Mouse (Mus musculus): ENCODE results near the gene Lbhd2. TPM values are rescaled to one million over a fixed set of nuclear protein-coding genes. Genes with fewer than 3 reads are reported as not detected.

Lbhd2 gene
- polyA plus RNA-seq, 1 experiment = 0.72 TPM

DNA sequence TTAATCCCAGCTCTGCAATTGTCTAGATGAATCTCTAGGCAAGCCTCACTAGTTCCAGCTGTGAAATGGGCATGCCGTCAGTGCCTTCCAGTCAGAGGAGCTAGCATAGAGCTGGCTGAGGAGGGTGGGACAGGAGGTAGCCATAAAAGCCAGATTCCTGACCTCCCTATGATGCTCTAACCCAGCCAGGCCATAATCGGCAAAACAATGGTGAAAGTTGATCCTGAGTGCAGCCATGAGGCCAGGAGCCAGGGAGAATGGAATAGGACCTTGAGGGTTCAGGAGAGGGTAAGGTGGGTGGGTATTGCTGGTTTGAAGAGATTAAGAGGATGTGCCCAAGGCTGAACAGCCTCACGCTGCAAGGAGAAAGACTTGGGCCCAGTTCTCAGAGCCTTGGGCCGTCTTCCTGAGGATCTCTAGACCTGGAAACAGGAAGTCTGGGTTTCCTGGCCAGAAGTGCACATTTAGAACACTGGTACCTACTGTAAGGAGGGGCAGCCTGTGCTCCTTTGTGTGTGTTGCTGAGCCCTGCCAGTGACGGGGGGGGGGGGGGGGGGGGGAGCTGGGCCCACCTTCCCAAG lies 26.2 kb downstream of the Lbhd2 start:
- TF ChIP-seq POLR2A (IDR thresholded peaks at IDR 0.05; ENCODE audit: control insufficient read depth, low read depth, low read length) = no peak
- no peak for TF ChIP-seq CTCF (IDR thresholded peaks at IDR 0.05; ENCODE audit: control insufficient read depth, insufficient read depth, insufficient replicate concordance, low read depth, low read length)
- Histone ChIP-seq H3K4me3 (ENCODE audit: control insufficient read depth, low read depth, low read length) (no peak overlapping the region), H3K27ac (ENCODE audit: control insufficient read depth, insufficient read depth, low read depth, low read length) (no peak overlapping the region), H3K27me3 (ENCODE audit: control insufficient read depth, insufficient read depth, low read length) (no peaks in the 10 kb centered on the region), H3K4me1 (ENCODE audit: control insufficient read depth, insufficient read depth, low read length) (peaks cover 18% of the 10 kb centered on the region), H3K36me3 (ENCODE audit: control insufficient read depth, insufficient read depth, low read length) (no peaks in the 10 kb centered on the region)

DNA sequence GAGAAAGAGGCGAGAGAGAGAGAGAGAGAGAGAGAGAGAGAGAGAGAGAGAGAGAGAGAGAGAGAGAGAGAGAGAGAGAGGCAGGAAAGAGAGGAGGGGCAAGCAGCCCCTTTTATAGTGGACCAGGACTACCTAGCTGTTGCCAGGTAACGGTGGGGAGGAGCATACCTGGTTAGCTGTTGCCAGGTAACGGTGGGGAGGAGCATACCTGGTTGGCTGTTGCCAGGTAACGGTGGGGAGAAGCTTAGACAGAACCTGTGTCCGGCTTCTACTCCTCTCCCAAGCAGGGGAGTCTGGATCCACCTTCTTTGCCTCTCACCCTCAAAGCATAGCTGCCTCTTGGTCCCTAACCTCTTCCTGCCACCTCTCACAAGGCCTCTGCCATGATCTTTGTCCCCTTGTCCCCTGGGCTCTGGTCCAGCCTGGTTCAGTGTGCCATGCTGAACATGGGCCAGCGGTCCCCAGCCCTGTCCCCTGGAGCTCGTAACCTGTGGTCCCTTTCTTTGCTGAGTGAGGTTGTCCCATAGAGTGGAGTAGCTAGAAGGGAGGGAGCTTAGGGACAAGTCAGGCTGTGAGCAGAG lies 27.6 kb downstream of the Lbhd2 start:
- peaks cover 16% of the 10 kb centered on the region for H3K4me1 ChIP-seq (ENCODE audit: control insufficient read depth, insufficient read depth, low read length)
- no peaks in the 10 kb centered on the region for H3K36me3 ChIP-seq (ENCODE audit: control insufficient read depth, insufficient read depth, low read length)
- peak overlapping the region; percentile 67 for H3K4me3 ChIP-seq (ENCODE audit: control insufficient read depth, low read depth, low read length)
- TF ChIP-seq CTCF (IDR thresholded peaks at IDR 0.05; ENCODE audit: control insufficient read depth, insufficient read depth, insufficient replicate concordance, low read depth, low read length) (no peak), POLR2A (IDR thresholded peaks at IDR 0.05; ENCODE audit: control insufficient read depth, low read depth, low read length) (peak; percentile 26; the same call in 1 of the 2 replicates)
- H3K27ac ChIP-seq (ENCODE audit: control insufficient read depth, insufficient read depth, low read depth, low read length) = no peak overlapping the region; the same call in 1 of the 2 replicates
- H3K27me3 ChIP-seq (ENCODE audit: control insufficient read depth, insufficient read depth, low read length) = no peaks in the 10 kb centered on the region

DNA sequence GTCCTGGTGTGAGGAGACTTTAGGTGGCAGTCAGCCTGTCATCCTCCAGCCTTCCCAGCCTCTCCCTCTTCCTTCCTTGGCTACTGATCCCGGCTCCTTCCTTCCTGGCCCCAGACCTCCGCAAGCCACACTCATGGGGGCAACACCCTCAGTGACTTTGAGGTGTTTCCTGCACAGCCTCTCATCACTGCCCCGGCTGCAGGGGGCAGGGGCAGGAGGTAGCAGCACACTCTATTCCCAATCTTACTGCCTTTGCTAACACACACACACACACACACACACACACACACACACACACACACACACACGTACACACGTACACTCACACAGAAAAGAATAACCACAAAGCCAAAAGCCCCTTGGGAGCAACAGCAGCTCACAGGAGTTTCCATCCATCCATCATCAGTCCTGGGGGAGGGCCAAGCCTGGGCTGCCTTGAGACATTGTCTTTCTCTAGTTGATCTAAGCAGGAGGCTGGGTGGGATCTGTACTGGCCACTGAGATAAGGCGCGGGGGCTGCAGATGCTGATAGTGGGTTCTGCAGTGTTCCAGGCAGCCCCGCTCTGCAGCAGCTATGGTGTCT lies 28.2 kb downstream of the Lbhd2 start:
- Histone ChIP-seq H3K36me3 (ENCODE audit: control insufficient read depth, insufficient read depth, low read length) (no peaks in the 10 kb centered on the region), H3K4me3 (ENCODE audit: control insufficient read depth, low read depth, low read length) (peak overlapping the region; percentile 67), H3K27ac (ENCODE audit: control insufficient read depth, insufficient read depth, low read depth, low read length) (no peak overlapping the region), H3K27me3 (ENCODE audit: control insufficient read depth, insufficient read depth, low read length) (no peaks in the 10 kb centered on the region), H3K4me1 (ENCODE audit: control insufficient read depth, insufficient read depth, low read length) (peaks cover 11% of the 10 kb centered on the region)
- TF ChIP-seq POLR2A (IDR thresholded peaks at IDR 0.05; ENCODE audit: control insufficient read depth, low read depth, low read length) (no peak), CTCF (IDR thresholded peaks at IDR 0.05; ENCODE audit: control insufficient read depth, insufficient read depth, insufficient replicate concordance, low read depth, low read length) (no peak)

GRCm38 (mm10) chr12:111436170-111436569 lies 29.6 kb downstream of the Lbhd2 start:
- H3K4me1 ChIP-seq (ENCODE audit: control insufficient read depth, insufficient read depth, low read length) = peaks cover 3% of the 10 kb centered on the region
- no peaks in the 10 kb centered on the region for H3K27me3 ChIP-seq (ENCODE audit: control insufficient read depth, insufficient read depth, low read length)

DNA sequence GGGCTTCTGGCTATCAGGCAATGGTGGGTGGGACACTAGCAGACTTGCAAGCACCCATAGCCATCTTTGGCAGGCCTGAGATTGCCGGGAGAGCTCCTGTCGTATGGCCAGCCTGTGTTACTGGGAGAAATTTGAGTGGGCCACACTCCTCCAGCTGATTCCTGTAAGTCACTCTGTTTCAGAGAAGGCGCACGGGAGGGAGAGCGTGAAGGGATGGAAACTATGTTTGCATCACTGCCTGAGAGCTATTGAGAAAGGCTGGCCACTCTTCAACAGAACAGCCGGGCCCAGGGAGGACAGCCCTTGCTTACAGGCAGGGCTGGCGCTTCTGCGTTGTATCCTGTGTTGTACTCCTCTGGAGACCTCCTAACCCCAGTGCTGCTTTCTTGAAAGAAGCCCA lies 30.0 kb downstream of the Lbhd2 start:
- TF ChIP-seq CTCF (IDR thresholded peaks at IDR 0.05; ENCODE audit: control insufficient read depth, insufficient read depth, insufficient replicate concordance, low read depth, low read length) = no peak
- no peak for TF ChIP-seq POLR2A (IDR thresholded peaks at IDR 0.05; ENCODE audit: control insufficient read depth, low read depth, low read length)
- Histone ChIP-seq H3K4me3 (ENCODE audit: control insufficient read depth, low read depth, low read length) (no peak overlapping the region), H3K4me1 (ENCODE audit: control insufficient read depth, insufficient read depth, low read length) (peaks cover 3% of the 10 kb centered on the region), H3K36me3 (ENCODE audit: control insufficient read depth, insufficient read depth, low read length) (no peaks in the 10 kb centered on the region), H3K27me3 (ENCODE audit: control insufficient read depth, insufficient read depth, low read length) (no peaks in the 10 kb centered on the region), H3K27ac (ENCODE audit: control insufficient read depth, insufficient read depth, low read depth, low read length) (no peak overlapping the region)

More at GRCm38 (mm10) chr12:111436170-111436569, 29.6 kb downstream of the Lbhd2 start:
- no peak for TF ChIP-seq CTCF (IDR thresholded peaks at IDR 0.05; ENCODE audit: control insufficient read depth, insufficient read depth, insufficient replicate concordance, low read depth, low read length)
- TF ChIP-seq POLR2A (IDR thresholded peaks at IDR 0.05; ENCODE audit: control insufficient read depth, low read depth, low read length) = no peak
- Histone ChIP-seq H3K4me3 (ENCODE audit: control insufficient read depth, low read depth, low read length) (no peak overlapping the region), H3K27ac (ENCODE audit: control insufficient read depth, insufficient read depth, low read depth, low read length) (no peak overlapping the region), H3K36me3 (ENCODE audit: control insufficient read depth, insufficient read depth, low read length) (no peaks in the 10 kb centered on the region)

DNA sequence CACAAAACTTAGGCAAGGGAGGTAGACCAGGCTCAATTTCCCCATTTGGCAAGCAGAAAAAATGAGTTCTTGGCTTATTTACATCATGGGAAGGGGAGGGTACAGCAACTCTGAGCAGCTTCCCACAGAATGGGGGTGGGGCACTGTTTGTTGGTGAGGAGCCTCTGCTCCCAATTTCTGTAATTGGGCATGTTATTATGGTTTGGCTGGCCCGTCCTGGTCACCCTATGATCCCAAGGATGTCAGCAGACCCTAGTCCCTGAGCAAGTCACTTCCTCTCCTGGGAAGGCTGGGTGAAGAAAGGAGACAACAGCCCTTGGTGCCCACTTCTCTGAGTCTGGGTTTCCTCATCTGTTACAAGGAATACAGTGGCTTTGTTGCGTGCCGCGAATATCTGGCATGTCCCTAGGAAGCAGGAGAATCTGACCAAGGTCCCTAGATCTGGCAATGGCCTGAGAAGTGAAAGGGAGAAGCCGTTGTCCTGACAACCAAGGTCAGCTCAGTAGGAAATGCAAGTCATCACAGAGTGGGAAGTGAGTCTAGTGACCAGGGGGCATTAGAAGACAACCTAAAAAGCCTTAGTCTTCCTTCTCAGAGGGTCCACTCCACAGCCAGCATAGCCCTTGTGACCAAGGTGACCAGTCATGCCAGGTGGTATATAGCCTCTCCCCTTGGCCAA lies 30.8 kb downstream of the Lbhd2 start:
- no peak overlapping the region; the same call in 1 of the 2 replicates for H3K27ac ChIP-seq (ENCODE audit: control insufficient read depth, insufficient read depth, low read depth, low read length)
- TF ChIP-seq CTCF (IDR thresholded peaks at IDR 0.05; ENCODE audit: control insufficient read depth, insufficient read depth, insufficient replicate concordance, low read depth, low read length) = no peak
- TF ChIP-seq POLR2A (IDR thresholded peaks at IDR 0.05; ENCODE audit: control insufficient read depth, low read depth, low read length) = no peak
- no peaks in the 10 kb centered on the region for H3K27me3 ChIP-seq (ENCODE audit: control insufficient read depth, insufficient read depth, low read length)
- H3K36me3 ChIP-seq (ENCODE audit: control insufficient read depth, insufficient read depth, low read length) = no peaks in the 10 kb centered on the region
- H3K4me3 ChIP-seq (ENCODE audit: control insufficient read depth, low read depth, low read length) = no peak overlapping the region
- peaks cover 7% of the 10 kb centered on the region for H3K4me1 ChIP-seq (ENCODE audit: control insufficient read depth, insufficient read depth, low read length)

GRCm38 (mm10) chr12:111438850-111439249 lies 32.2 kb downstream of the Lbhd2 start:
- Histone ChIP-seq H3K27me3 (ENCODE audit: control insufficient read depth, insufficient read depth, low read length) (no peaks in the 10 kb centered on the region), H3K4me1 (ENCODE audit: control insufficient read depth, insufficient read depth, low read length) (peaks cover 7% of the 10 kb centered on the region)

More at GRCm38 (mm10) chr12:111438850-111439249, 32.2 kb downstream of the Lbhd2 start:
- TF ChIP-seq POLR2A (IDR thresholded peaks at IDR 0.05; ENCODE audit: control insufficient read depth, low read depth, low read length) = no peak
- TF ChIP-seq CTCF (IDR thresholded peaks at IDR 0.05; ENCODE audit: control insufficient read depth, insufficient read depth, insufficient replicate concordance, low read depth, low read length) = no peak
- no peaks in the 10 kb centered on the region for H3K36me3 ChIP-seq (ENCODE audit: control insufficient read depth, insufficient read depth, low read length)
- H3K27ac ChIP-seq (ENCODE audit: control insufficient read depth, insufficient read depth, low read depth, low read length) = no peak overlapping the region
- H3K4me3 ChIP-seq (ENCODE audit: control insufficient read depth, low read depth, low read length) = no peak overlapping the region
